Mouse (Mus musculus): Measurements from ENCODE around the gene Vamp1. TPM values are rescaled to one million over a fixed set of nuclear protein-coding genes. Genes with fewer than 3 reads are reported as not detected.

Vamp1 gene
- total and polyA plus RNA-seq, 2 experiments from 2014 or later: 11.9 to 12.9 TPM

DNA sequence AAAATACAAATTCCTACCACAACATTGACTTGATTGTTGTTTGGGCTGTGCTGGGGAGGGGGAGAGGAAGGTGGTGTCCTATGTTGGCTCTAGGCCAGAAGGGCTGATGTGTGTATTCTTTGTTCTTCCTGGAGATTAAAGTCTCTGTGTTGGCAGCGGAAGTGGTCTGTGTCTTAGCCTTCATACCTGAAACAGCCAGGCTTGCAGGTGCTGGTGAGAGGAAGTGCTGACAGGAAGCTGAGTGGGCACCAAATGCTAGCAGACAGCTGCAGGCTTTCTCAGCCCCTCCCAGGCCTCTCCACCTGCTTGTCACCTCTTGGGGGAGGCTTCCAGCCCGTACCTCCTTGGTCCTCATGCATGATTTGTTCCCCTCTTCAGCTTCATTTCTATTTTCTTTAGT, 6.8 kb downstream of the Vamp1 start:
- no peak for DNase-seq
- H3K4me3 ChIP-seq (ENCODE audit: low read depth, low read length): no peak overlapping the region
- H3K4me1 ChIP-seq (ENCODE audit: insufficient read depth): no peaks in the 10 kb centered on the region
- H3K9me3 ChIP-seq (ENCODE audit: low read length): no peaks in the 10 kb centered on the region
- TF ChIP-seq CTCF (IDR thresholded peaks at IDR 0.05; ENCODE audit: low read depth): no peak
- ATAC-seq: no peak
- H3K27ac ChIP-seq (ENCODE audit: low read depth, low read length): no peak overlapping the region
- H3K4me2 ChIP-seq (ENCODE audit: low read depth): no peak overlapping the region
- no peaks in the 10 kb centered on the region for H3K36me3 ChIP-seq (ENCODE audit: insufficient read depth)
- no peak overlapping the region for H3K9ac ChIP-seq
- H3K27me3 ChIP-seq (ENCODE audit: insufficient read depth, low read length): no peaks in the 10 kb centered on the region
- 68% methylated on average over 2 of the region's 2 CpGs for WGBS

GRCm38 (mm10) chr6:125222577-125222976, 7.2 kb downstream of the Vamp1 start:
- DNase-seq (no peak), ATAC-seq (no peak)
- H3K27ac ChIP-seq (ENCODE audit: low read depth, low read length): no peak overlapping the region
- H3K27me3 ChIP-seq (ENCODE audit: insufficient read depth, low read length): no peaks in the 10 kb centered on the region
- no peak overlapping the region for H3K9ac ChIP-seq
- no peaks in the 10 kb centered on the region for H3K4me1 ChIP-seq (ENCODE audit: insufficient read depth)
- WGBS: 77% methylated on average over 3 of the region's 3 CpGs
- H3K4me3 ChIP-seq (ENCODE audit: low read depth, low read length): no peak overlapping the region
- H3K36me3 ChIP-seq (ENCODE audit: insufficient read depth): no peaks in the 10 kb centered on the region
- no peak overlapping the region for H3K4me2 ChIP-seq (ENCODE audit: low read depth)
- no peak for TF ChIP-seq CTCF (IDR thresholded peaks at IDR 0.05; ENCODE audit: low read depth)
- H3K9me3 ChIP-seq (ENCODE audit: low read length): no peaks in the 10 kb centered on the region

- no peaks in the 10 kb centered on the region for H3K36me3 ChIP-seq (ENCODE audit: insufficient read depth)
- TF ChIP-seq CTCF (IDR thresholded peaks at IDR 0.05; ENCODE audit: low read depth): peak; percentile 49
- no peak overlapping the region for H3K4me2 ChIP-seq (ENCODE audit: low read depth)
- H3K9ac ChIP-seq: no peak overlapping the region
- no peak overlapping the region for H3K27ac ChIP-seq (ENCODE audit: low read depth, low read length)
- ATAC-seq (no peak), DNase-seq (no peak)
- H3K9me3 ChIP-seq (ENCODE audit: low read length): no peaks in the 10 kb centered on the region
- no peaks in the 10 kb centered on the region for H3K4me1 ChIP-seq (ENCODE audit: insufficient read depth)
- no peak overlapping the region for H3K4me3 ChIP-seq (ENCODE audit: low read depth, low read length)
- WGBS: 84% methylated on average over 5 of the region's 5 CpGs
- no peaks in the 10 kb centered on the region for H3K27me3 ChIP-seq (ENCODE audit: insufficient read depth, low read length)
These were observed 10.3 kb downstream of the Vamp1 start for GRCm38 (mm10) chr6:125225518-125226115.

DNA sequence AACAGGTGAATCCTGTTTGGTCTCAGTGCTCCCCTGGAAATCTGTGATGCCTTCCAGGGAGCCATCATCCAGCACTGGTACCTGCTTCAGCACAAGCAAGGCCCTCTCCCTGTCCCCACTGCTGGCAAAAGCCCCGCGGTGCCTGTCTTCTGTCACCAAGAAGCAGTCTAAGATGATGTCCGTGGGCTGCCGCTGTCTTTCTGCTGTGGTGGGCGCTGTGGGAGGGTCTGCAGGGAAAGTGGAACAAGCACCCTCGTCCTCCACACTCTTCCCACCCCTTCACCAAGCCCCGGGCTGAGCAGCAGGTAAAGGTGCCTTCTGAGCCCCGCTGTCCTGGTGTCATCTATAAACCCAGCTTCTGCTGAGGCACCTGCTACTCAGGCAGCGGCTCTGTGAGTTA, 15.2 kb downstream of the Vamp1 start:
- Histone ChIP-seq H3K9ac (no peak overlapping the region), H3K4me1 (ENCODE audit: insufficient read depth) (peaks cover 9% of the 10 kb centered on the region; the same call in 1 of the 2 replicates), H3K27me3 (ENCODE audit: insufficient read depth, low read length) (no peaks in the 10 kb centered on the region), H3K9me3 (ENCODE audit: low read length) (no peaks in the 10 kb centered on the region), H3K4me2 (ENCODE audit: low read depth) (0 out of 2 replicates have a peak overlapping the region, but pooled peaks have one; percentile 74), H3K27ac (ENCODE audit: low read depth, low read length) (peak overlapping the region; percentile 50; the same call in 1 of the 2 replicates), H3K4me3 (ENCODE audit: low read depth, low read length) (no peak overlapping the region), H3K36me3 (ENCODE audit: insufficient read depth) (no peaks in the 10 kb centered on the region)
- WGBS: 66% methylated on average over 9 of the region's 9 CpGs
- ATAC-seq: peak; percentile 7; the same call in 1 of the 2 replicates
- TF ChIP-seq CTCF (IDR thresholded peaks at IDR 0.05; ENCODE audit: low read depth): no peak
- DNase-seq: no peak

DNA sequence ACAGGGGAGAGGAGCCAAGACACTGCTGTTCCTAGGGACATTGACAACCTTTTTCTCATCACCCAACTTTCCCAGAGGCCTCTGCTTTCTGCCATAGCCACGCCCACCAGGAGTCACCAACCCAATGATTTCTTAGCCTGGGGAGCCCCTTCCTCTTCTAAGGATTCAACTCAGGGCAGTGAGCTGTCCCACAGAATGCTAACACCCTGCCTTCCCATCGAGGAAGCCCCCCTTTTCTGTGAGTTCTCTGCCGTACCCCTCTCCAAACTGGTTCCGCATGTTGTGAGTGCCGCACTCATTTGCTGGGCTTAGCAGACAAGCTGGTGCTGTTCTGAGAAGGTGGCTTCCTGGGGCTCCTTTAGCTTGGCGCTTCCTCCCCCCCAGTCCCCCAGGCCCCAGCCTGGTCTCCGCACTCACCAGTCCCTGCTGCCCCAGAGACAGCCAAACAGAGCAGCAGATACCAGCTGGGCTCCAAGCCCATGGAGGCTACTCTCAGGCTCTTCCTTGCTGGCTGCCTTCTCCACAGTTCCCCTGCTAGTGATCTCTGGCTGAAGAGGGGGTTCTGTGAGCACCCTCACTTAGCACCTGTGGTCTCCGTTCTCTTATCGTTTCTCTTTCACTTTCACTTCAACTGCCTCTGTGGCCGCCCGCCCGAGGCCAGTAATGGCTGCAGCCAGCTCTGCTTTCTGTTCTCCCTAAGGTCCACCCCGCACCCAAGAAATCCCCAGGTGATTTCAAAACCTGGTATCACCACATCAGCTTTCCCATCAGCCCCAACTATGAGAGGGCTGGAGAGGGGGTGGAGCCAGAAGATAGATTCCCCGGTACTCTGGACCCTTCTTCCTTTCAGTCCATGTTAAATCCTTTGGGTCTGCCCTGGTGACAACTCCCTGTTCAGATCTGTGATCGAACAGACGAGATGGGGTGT, 16.0 kb downstream of the Vamp1 start, which contains the start of gene Tapbpl:
Gene Tapbpl (minus strand): TSS at position 744 of the 928 bp plus-strand sequence.
- Histone ChIP-seq H3K9ac (peak within 1 kb of the TSS; percentile 61), H3K4me1 (ENCODE audit: insufficient read depth) (peaks cover 9% of the 10 kb centered on the region; the same call in 1 of the 2 replicates), H3K36me3 (ENCODE audit: insufficient read depth) (no peaks in the 10 kb centered on the region), H3K27me3 (ENCODE audit: insufficient read depth, low read length) (no peaks in the 10 kb centered on the region), H3K9me3 (ENCODE audit: low read length) (no peaks in the 10 kb centered on the region), H3K4me2 (ENCODE audit: low read depth) (peak within 1 kb of the TSS; percentile 74), H3K27ac (ENCODE audit: low read depth, low read length) (peak within 1 kb of the TSS; percentile 51), H3K4me3 (ENCODE audit: low read depth, low read length) (peak within 1 kb of the TSS; percentile 39)
- TF ChIP-seq CTCF (IDR thresholded peaks at IDR 0.05; ENCODE audit: low read depth): no peak
- ATAC-seq (peak; percentile 90), DNase-seq (peak; percentile 66)
- 13% methylated on average over 16 of the region's 16 CpGs for WGBS

GRCm38 (mm10) chr6:125232045-125232437, 16.7 kb downstream of the Vamp1 start:
- TF ChIP-seq CTCF (IDR thresholded peaks at IDR 0.05; ENCODE audit: low read depth): no peak
- Histone ChIP-seq H3K9ac (peak overlapping the region; percentile 61), H3K4me1 (ENCODE audit: insufficient read depth) (peaks cover 9% of the 10 kb centered on the region; the same call in 1 of the 2 replicates), H3K27me3 (ENCODE audit: insufficient read depth, low read length) (no peaks in the 10 kb centered on the region), H3K27ac (ENCODE audit: low read depth, low read length) (no peak overlapping the region), H3K4me3 (ENCODE audit: low read depth, low read length) (peak overlapping the region; percentile 39; the same call in 1 of the 2 replicates), H3K4me2 (ENCODE audit: low read depth) (peak overlapping the region; percentile 74), H3K9me3 (ENCODE audit: low read length) (no peaks in the 10 kb centered on the region), H3K36me3 (ENCODE audit: insufficient read depth) (no peaks in the 10 kb centered on the region)
- no peak for ATAC-seq
- WGBS: 53% methylated on average over 4 of the region's 4 CpGs
- no peak for DNase-seq

DNA sequence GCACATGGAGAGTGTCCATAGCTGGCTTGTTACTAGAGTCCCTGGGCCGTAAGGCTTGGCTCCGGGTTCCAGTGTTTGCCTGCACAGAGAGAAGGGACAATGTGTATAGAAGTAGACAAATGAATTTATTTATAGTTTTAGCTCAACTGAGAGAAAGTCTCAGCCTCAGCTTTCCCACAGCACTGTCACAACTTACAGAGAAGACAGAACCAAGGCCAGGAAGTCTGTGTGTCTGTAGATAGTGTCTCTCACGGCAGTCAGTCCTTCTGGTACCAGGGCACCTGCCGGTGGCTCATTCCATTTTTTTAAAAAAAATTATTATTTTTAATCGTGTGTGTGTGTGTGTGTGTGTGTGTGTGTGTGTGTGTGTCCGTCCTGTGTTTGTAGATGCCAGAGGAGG, 17.2 kb downstream of the Vamp1 start:
- Histone ChIP-seq H3K9ac (no peak overlapping the region), H3K4me3 (ENCODE audit: low read depth, low read length) (no peak overlapping the region), H3K9me3 (ENCODE audit: low read length) (no peaks in the 10 kb centered on the region), H3K4me1 (ENCODE audit: insufficient read depth) (peaks cover 9% of the 10 kb centered on the region; the same call in 1 of the 2 replicates), H3K4me2 (ENCODE audit: low read depth) (no peak overlapping the region), H3K36me3 (ENCODE audit: insufficient read depth) (no peaks in the 10 kb centered on the region), H3K27ac (ENCODE audit: low read depth, low read length) (no peak overlapping the region), H3K27me3 (ENCODE audit: insufficient read depth, low read length) (no peaks in the 10 kb centered on the region)
- no peak for TF ChIP-seq CTCF (IDR thresholded peaks at IDR 0.05; ENCODE audit: low read depth)
- WGBS: 80% methylated on average over 6 of the region's 6 CpGs
- ATAC-seq: no peak
- no peak for DNase-seq

Measured in forebrain, postnatal 0 days (tissue).